Mouse (Mus musculus) liver, embryonic 14.5 days (tissue): ENCODE results near the gene Washc3. TPM values are rescaled to one million over a fixed set of nuclear protein-coding genes. Genes with fewer than 3 reads are reported as not detected.
A peak's percentile ranks its signal among the peaks of the same experiment; 100 is the strongest.

Experiments
- ATAC-seq: fragments of 200-750 bp; cut with Nextera tagmentation; 2 replicates; pipeline ENCODE4 v1.8.0; 2017; ENCODE audit warnings: moderate number of reproducible peaks, mild to moderate bottlenecking, moderate library complexity; ENCODE audit not compliant: insufficient read depth
- DNase-seq, 3 experiments: peaks; one replicate each; pipeline ENCODE4 v3.0.0-alpha.2; 2012 to 2013; ENCODE audit warnings: low read depth in 3 of 3, low spot score in 3 of 3
- H3K27ac ChIP-seq: fragments of 300-500 bp; sonication (generic); 2 replicates; pipeline ENCODE4 v1.5.1; 2014; ENCODE audit warnings: moderate library complexity, mild to moderate bottlenecking, control low read depth, inconsistent platforms
- H3K27me3 ChIP-seq: fragments of 300-500 bp; sonication (generic); 2 replicates; pipeline ENCODE4 v1.6.1; 2014; ENCODE audit warnings: mild to moderate bottlenecking, low read length, moderate library complexity; ENCODE audit not compliant: control insufficient read depth, insufficient read depth
- H3K36me3 ChIP-seq: fragments of 300-500 bp; sonication (generic); replicated peaks from 2 replicates; pipeline ENCODE4 v1.6.1; 2014; ENCODE audit warnings: low read depth; ENCODE audit not compliant: control insufficient read depth, insufficient read depth
- H3K4me1 ChIP-seq, 2 experiments: fragments of 200-500 bp in 1 of 2; fragments of 300-500 bp in 1 of 2; sonication (generic) in 1 of 2; replicated peaks; 2 replicates each; pipeline ENCODE4 v1.6.1; 2012 to 2014; ENCODE audit warnings: antibody characterized with exemption in 1 of 2, inconsistent platforms in 1 of 2, low read length in 1 of 2; ENCODE audit not compliant: control insufficient read depth in 2 of 2, insufficient read depth in 2 of 2
- H3K4me2 ChIP-seq: fragments of 300-500 bp; sonication (generic); 2 replicates; pipeline ENCODE4 v1.6.1; 2014; ENCODE audit warnings: low read depth, mild to moderate bottlenecking, control low read depth, moderate library complexity
- H3K4me3 ChIP-seq, 2 experiments: fragments of 200-500 bp in 1 of 2; fragments of 300-500 bp in 1 of 2; sonication (generic) in 1 of 2; 2 replicates each; pipeline ENCODE4 v1.5.1; 2012 to 2014; ENCODE audit warnings: low read depth in 2 of 2, low read length in 2 of 2, mild to moderate bottlenecking in 2 of 2, control low read depth in 1 of 2, inconsistent platforms in 1 of 2, moderate library complexity in 1 of 2; ENCODE audit not compliant: insufficient read depth in 1 of 2
- H3K9ac ChIP-seq: fragments of 300-500 bp; sonication (generic); replicated peaks from 2 replicates; pipeline ENCODE4 v1.6.1; 2014; ENCODE audit warnings: mild to moderate bottlenecking, control low read depth, moderate library complexity
- H3K9me3 ChIP-seq: fragments of 300-500 bp; sonication (generic); 2 replicates; pipeline ENCODE4 v1.6.1; 2016; ENCODE audit warnings: low read length, mixed read lengths; ENCODE audit not compliant: control insufficient read depth
- CTCF ChIP-seq: IDR thresholded peaks from 2 replicates; pipeline ENCODE4 v1.5.1; 2016; ENCODE audit warnings: antibody characterized with exemption, low read depth, control low read depth
- EP300 ChIP-seq: IDR thresholded peaks from 2 replicates; pipeline ENCODE4 v1.6.1; 2016; ENCODE audit warnings: antibody characterized with exemption, low read depth
- WGBS: fragments of 180-500 bp; shearing (Covaris S2); extraction: QIAGEN DNeasy Blood & Tissue Kit; methylation state at CpG from one replicate; pipeline ENCODE4 v1.1.7; 2014; ENCODE audit not compliant: insufficient replicate concordance; 5-methylcytosine and 5-hydroxymethylcytosine counted together
- polyA plus RNA-seq, 2 experiments: library from polyadenylated mRNA; depleted of rRNA in 1 of 2; stranded (reverse) in 1 of 2; unstranded in 1 of 2; fragments of >200 nt; fragmentation: Nextera tagmentation in 1 of 2; extraction: Ambion mirVana in 1 of 2; gene quantifications; 2 replicates each; pipeline versions ENCODE4 v1.2.1 to v1.2.3; 2012 to 2014

The Washc3 gene
- polyA plus RNA-seq (2012; rRNA removed) (9.7 and 12.4 TPM in 2 replicates), polyA plus RNA-seq (2014; fragmentation: Nextera tagmentation; extraction: Ambion mirVana) (29.6 and 30.5 TPM in 2 replicates)

GRCm38 (mm10) chr10:88200951-88201638, at the start of gene Washc3:
TSS of gene Washc3 (plus strand) at chr10:88201093.
- H3K36me3 ChIP-seq = no peaks in the 10 kb centered on the region
- no peak for TF ChIP-seq CTCF
- H3K27ac ChIP-seq = peak within 1 kb of the TSS; percentile 6; the same call in 1 of the 2 replicates
- peak within 1 kb of the TSS; percentile 78 to 97 for H3K4me3 ChIP-seq
- peak within 1 kb of the TSS; percentile 90 for H3K9ac ChIP-seq
- peak within 1 kb of the TSS; percentile 77 for H3K4me2 ChIP-seq
- H3K9me3 ChIP-seq = no peaks in the 10 kb centered on the region
- H3K4me1 ChIP-seq = peaks cover 0 to 7% of the 10 kb centered on the region in 2 experiments; a peak in 2 of 4 replicates
- DNase-seq (peak; percentile 72 to 73 (median 72)), ATAC-seq (peak; percentile 97)
- H3K27me3 ChIP-seq = no peaks in the 10 kb centered on the region
- WGBS = 1% methylated on average over 23 of the region's 23 CpGs

- WGBS = 78% methylated on average over 6 of the region's 6 CpGs
- Histone ChIP-seq H3K9me3 (no peaks in the 10 kb centered on the region), H3K4me2 (no peak overlapping the region), H3K27ac (no peak overlapping the region), H3K27me3 (no peaks in the 10 kb centered on the region), H3K4me3 (no peak overlapping the region), H3K9ac (no peak overlapping the region), H3K4me1 (peaks cover 3 to 4% of the 10 kb centered on the region in 2 experiments; a peak in 3 of 4 replicates), H3K36me3 (peaks cover 17% of the 10 kb centered on the region)
- no peak for TF ChIP-seq EP300
- no peak for TF ChIP-seq CTCF
- DNase-seq (no peak), ATAC-seq (no peak)
Measured at GRCm38 (mm10) chr10:88151658-88152057, 49.2 kb upstream of the Washc3 start.

DNA sequence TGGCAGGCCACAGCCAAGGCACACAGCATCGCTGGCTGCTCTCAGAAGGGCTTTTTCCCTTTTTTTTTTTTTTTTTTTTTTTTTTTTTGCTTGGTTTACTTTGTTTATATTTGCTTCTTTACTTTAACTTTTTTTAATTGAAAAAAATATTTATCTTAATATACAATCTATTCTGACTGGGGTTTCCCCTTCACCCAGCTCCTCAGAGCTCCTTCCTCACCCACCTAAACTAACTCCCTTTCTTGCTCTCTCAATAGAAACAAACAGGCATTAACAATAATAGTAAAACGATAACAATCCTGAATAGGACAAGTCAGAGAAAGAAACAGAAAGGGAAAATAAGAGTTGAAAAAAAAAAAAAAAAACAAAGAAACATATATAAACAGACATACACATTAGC, 38.8 kb upstream of the Washc3 start:
- peaks cover 11% of the 10 kb centered on the region for H3K36me3 ChIP-seq
- no peaks in the 10 kb centered on the region for H3K4me1 ChIP-seq

DNA sequence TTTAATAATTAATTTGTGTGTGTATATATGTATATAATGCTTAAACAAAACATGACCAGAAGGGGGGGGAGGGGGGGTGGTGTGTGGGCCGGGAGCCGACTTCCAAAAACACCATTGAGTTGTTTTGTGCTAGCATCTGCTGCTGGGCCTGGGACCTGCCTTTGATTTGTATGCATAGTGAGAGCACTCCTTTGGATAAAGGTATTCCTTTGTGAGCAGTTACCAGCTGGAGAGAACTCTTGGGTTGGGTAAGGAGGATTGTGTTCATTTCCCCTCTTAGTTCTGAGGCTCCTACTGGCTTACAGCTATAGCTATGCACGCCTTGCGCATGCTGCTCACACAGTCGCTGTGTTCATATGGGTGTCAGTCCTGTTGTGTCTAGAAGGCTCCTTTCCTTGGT, 38.2 kb upstream of the Washc3 start:
- no peak overlapping the region for H3K4me2 ChIP-seq
- H3K36me3 ChIP-seq = peaks cover 11% of the 10 kb centered on the region
- DNase-seq (no peak), ATAC-seq (no peak)
- 83% methylated on average over 5 of the region's 5 CpGs for WGBS
- H3K27ac ChIP-seq = no peak overlapping the region
- H3K4me3 ChIP-seq = no peak overlapping the region
- H3K9ac ChIP-seq = no peak overlapping the region
- H3K27me3 ChIP-seq = no peaks in the 10 kb centered on the region
- TF ChIP-seq EP300 (no peak), CTCF (no peak)
- H3K9me3 ChIP-seq = no peaks in the 10 kb centered on the region
- H3K4me1 ChIP-seq = no peaks in the 10 kb centered on the region

More for the DNA sequence above, 38.8 kb upstream of the Washc3 start:
- WGBS = 86% methylated on average over 2 of the region's 2 CpGs
- no peak overlapping the region for H3K4me3 ChIP-seq
- TF ChIP-seq CTCF (no peak), EP300 (no peak)
- no peak overlapping the region for H3K27ac ChIP-seq
- H3K9ac ChIP-seq = no peak overlapping the region
- ATAC-seq (no peak), DNase-seq (no peak)
- H3K4me2 ChIP-seq = no peak overlapping the region
- H3K9me3 ChIP-seq = no peaks in the 10 kb centered on the region
- H3K27me3 ChIP-seq = no peaks in the 10 kb centered on the region

- no peak overlapping the region for H3K4me3 ChIP-seq
Measured at GRCm38 (mm10) chr10:88166158-88166557, 34.7 kb upstream of the Washc3 start.

More at GRCm38 (mm10) chr10:88166158-88166557, 34.7 kb upstream of the Washc3 start:
- no peak overlapping the region for H3K27ac ChIP-seq
- peaks cover 10% of the 10 kb centered on the region for H3K36me3 ChIP-seq
- no peaks in the 10 kb centered on the region for H3K4me1 ChIP-seq
- no peaks in the 10 kb centered on the region for H3K9me3 ChIP-seq
- H3K27me3 ChIP-seq = no peaks in the 10 kb centered on the region
- 86% methylated on average over 3 of the region's 3 CpGs for WGBS
- H3K9ac ChIP-seq = no peak overlapping the region
- ATAC-seq (no peak), DNase-seq (no peak)
- no peak for TF ChIP-seq EP300
- peak; percentile 53 for TF ChIP-seq CTCF
- H3K4me2 ChIP-seq = no peak overlapping the region
